Mouse (Mus musculus): Measurements from ENCODE around the gene Cgref1.
A peak's percentile ranks its signal among the peaks of the same experiment; 100 is the strongest.

Cgref1 gene

GRCm38 (mm10) chr5:30949654-30950326 is 4.4 kb upstream of the Cgref1 start:
- peak; percentile 96 for DNase-seq

- no peak for DNase-seq
These were observed 3.2 kb upstream of the Cgref1 start for GRCm38 (mm10) chr5:30948620-30949019.

GRCm38 (mm10) chr5:30944344-30944743 is 1.0 kb downstream of the Cgref1 start:
- DNase-seq: no peak

GRCm38 (mm10) chr5:30943004-30943403 is 2.4 kb downstream of the Cgref1 start:
- peak; percentile 26 for DNase-seq

GRCm38 (mm10) chr5:30934725-30935461 is 10.5 kb downstream of the Cgref1 start:
- DNase-seq: no peak

- no peak for DNase-seq
These were observed 11.7 kb downstream of the Cgref1 start for GRCm38 (mm10) chr5:30933705-30934104.

- DNase-seq: no peak
These were observed 14.0 kb downstream of the Cgref1 start for GRCm38 (mm10) chr5:30931378-30931777.

- DNase-seq: no peak
These were observed 14.5 kb downstream of the Cgref1 start for GRCm38 (mm10) chr5:30930846-30931245.

- peak; percentile 57 for DNase-seq
These were observed 15.3 kb downstream of the Cgref1 start for GRCm38 (mm10) chr5:30930121-30930520.

- no peak for DNase-seq
These were observed 17.4 kb downstream of the Cgref1 start for GRCm38 (mm10) chr5:30927945-30928529.

GRCm38 (mm10) chr5:30926073-30926472 is 19.3 kb downstream of the Cgref1 start:
- DNase-seq: no peak

GRCm38 (mm10) chr5:30925217-30925616 is 20.2 kb downstream of the Cgref1 start:
- DNase-seq: no peak

- DNase-seq: no peak
These were observed 20.8 kb downstream of the Cgref1 start for GRCm38 (mm10) chr5:30924614-30925013.

- no peak for DNase-seq
These were observed 22.3 kb downstream of the Cgref1 start for GRCm38 (mm10) chr5:30923119-30923518.

GRCm38 (mm10) chr5:30922581-30923041 is 22.8 kb downstream of the Cgref1 start:
- no peak for DNase-seq

- peak; percentile 95 for DNase-seq
These were observed 23.9 kb downstream of the Cgref1 start, which contains the start of gene Khk for GRCm38 (mm10) chr5:30921256-30922033. Gene Khk, plus strand, starts transcription at chr5:30921431.

GRCm38 (mm10) chr5:30920621-30921020 is 24.8 kb downstream of the Cgref1 start:
- no peak for DNase-seq

- no peak for DNase-seq
These were observed 25.4 kb downstream of the Cgref1 start for GRCm38 (mm10) chr5:30919831-30920614.

- DNase-seq: no peak
These were observed 26.7 kb downstream of the Cgref1 start for GRCm38 (mm10) chr5:30918691-30919090.

- no peak for DNase-seq
These were observed 27.3 kb downstream of the Cgref1 start for GRCm38 (mm10) chr5:30917891-30918670.

GRCm38 (mm10) chr5:30917348-30917747 is 28.0 kb downstream of the Cgref1 start:
- no peak for DNase-seq

Measured in liver (tissue).